13 mouse cellular contexts compared by ENCODE assay signal in the genomic region with DNA sequence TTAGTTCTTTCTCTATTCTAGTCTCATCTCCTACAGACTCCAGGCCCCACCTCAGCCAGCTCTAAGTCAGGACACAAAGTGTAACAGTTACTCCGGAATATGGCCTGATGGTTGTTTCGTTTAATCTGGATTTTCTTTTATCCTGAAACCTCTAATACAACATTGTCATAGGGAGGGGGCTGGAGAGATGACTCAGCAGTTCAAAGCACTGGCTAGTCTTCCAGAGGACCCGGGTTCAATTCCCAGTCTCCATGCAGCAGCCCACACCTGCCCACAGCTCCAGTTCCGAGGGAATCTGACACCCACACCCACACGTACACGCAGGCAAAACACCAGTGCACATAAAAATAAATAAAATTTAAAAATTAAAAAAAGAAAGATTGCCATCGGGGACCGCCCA. TPM values are rescaled to one million over a fixed set of nuclear protein-coding genes. Genes with fewer than 3 reads are reported as not detected.
A peak's percentile ranks its signal among the peaks of the same experiment; 100 is the strongest.
DNase-seq lines count a peak whose midpoint lies in the region; ATAC-seq and TF ChIP-seq lines count a peak whose summit lies in the region.
"Had no signal": no experiment of that assay in that cellular context is flagged by ENCODE, and none has a peak within 500 bp of the region (broad histone marks: within the 10 kb centered on the region; RNA-seq: fewer than 3 reads in every experiment).

No protein-coding gene starts in this region.

- no peaks in the 10 kb centered on the region for H3K27me3 ChIP-seq in intestine, embryonic 16.5 days (replicated peaks; ENCODE audit: control insufficient read depth, insufficient read depth, low read length)
- H3K27me3 ChIP-seq in intestine, embryonic 15.5 days (replicated peaks) = no peaks in the 10 kb centered on the region
- H3K27me3 ChIP-seq in embryonic facial prominence, embryonic 15.5 days = no peaks in the 10 kb centered on the region
- H3K27me3 ChIP-seq in myocyte (ENCODE audit: control insufficient read depth, insufficient read depth, insufficient read length) = no peaks in the 10 kb centered on the region

- H3K4me1 ChIP-seq in intestine, embryonic 16.5 days (ENCODE audit: control insufficient read depth, insufficient read depth, low read length) = peaks cover 21% of the 10 kb centered on the region
- H3K4me1 ChIP-seq in intestine, embryonic 15.5 days (replicated peaks) = peaks cover 21% of the 10 kb centered on the region
- H3K4me1 ChIP-seq in embryonic facial prominence, embryonic 15.5 days = peaks cover 69% of the 10 kb centered on the region

- H3K9me3 ChIP-seq in intestine, embryonic 16.5 days (ENCODE audit: control insufficient read depth, low read length) = no peaks in the 10 kb centered on the region
- H3K9me3 ChIP-seq in intestine, embryonic 15.5 days = no peaks in the 10 kb centered on the region
- H3K9me3 ChIP-seq in embryonic facial prominence, embryonic 15.5 days (replicated peaks) = no peaks in the 10 kb centered on the region

- no peak overlapping the region; the same call in 1 of the 2 replicates for H3K27ac ChIP-seq in intestine, embryonic 16.5 days (ENCODE audit: low read length)
- no peak overlapping the region for H3K27ac ChIP-seq in intestine, embryonic 15.5 days
- peak overlapping the region; percentile 92; the same call in 1 of the 2 replicates for H3K27ac ChIP-seq in embryonic facial prominence, embryonic 15.5 days (replicated peaks)
- H3K27ac ChIP-seq: liver, embryonic 14.5 days had no signal

- no peak for TF ChIP-seq POLR2A in myocyte (IDR thresholded peaks at IDR 0.05; ENCODE audit: insufficient read length, low read depth)

- H3K79me2 ChIP-seq in myocyte (ENCODE audit: control insufficient read depth, insufficient read depth) = no peaks in the 10 kb centered on the region

- peak overlapping the region; percentile 33; the same call in 1 of the 2 replicates for H3K9ac ChIP-seq in intestine, embryonic 16.5 days (ENCODE audit: low read depth, low read length)
- H3K9ac ChIP-seq in intestine, embryonic 15.5 days = no peak overlapping the region
- H3K9ac ChIP-seq in embryonic facial prominence, embryonic 15.5 days = no peak overlapping the region
- H3K9ac ChIP-seq: liver, embryonic 14.5 days had no signal

- peak; percentile 33 for DNase-seq in R1 (ENCODE audit: low read depth, low spot score)
- DNase-seq in spleen, adult 12 weeks (ENCODE audit: low spot score) = no peak
- DNase-seq in ovary, postnatal 14 days (ENCODE audit: low spot score) = no peak
- DNase-seq: cerebellum, adult 11 months; embryo, embryonic 11 days; retina, postnatal 1 day; thymus, postnatal 4 days had no signal

- H3K4me2 ChIP-seq in intestine, embryonic 16.5 days (ENCODE audit: low read depth, low read length) = no peak overlapping the region
- no peak overlapping the region for H3K4me2 ChIP-seq in intestine, embryonic 15.5 days (replicated peaks)
- H3K4me2 ChIP-seq in embryonic facial prominence, embryonic 15.5 days (replicated peaks) = no peak overlapping the region
- peak overlapping the region; percentile 80 for H3K4me2 ChIP-seq in myocyte (ENCODE audit: low read depth)

- no peak overlapping the region for H3K4me3 ChIP-seq in intestine, embryonic 16.5 days (ENCODE audit: low read length)
- H3K4me3 ChIP-seq in intestine, embryonic 15.5 days (replicated peaks) = no peak overlapping the region
- no peak overlapping the region for H3K4me3 ChIP-seq in embryonic facial prominence, embryonic 15.5 days (replicated peaks)
- H3K4me3 ChIP-seq in myocyte = no peak overlapping the region

- no peak overlapping the region for H3ac ChIP-seq in myocyte (ENCODE audit: control insufficient read depth, insufficient read length)

- ATAC-seq in intestine, embryonic 16.5 days = no peak
- ATAC-seq in intestine, embryonic 15.5 days = no peak
- no peak for ATAC-seq in embryonic facial prominence, embryonic 15.5 days (ENCODE audit: insufficient number of reproducible peaks, low FRiP score, low TSS enrichment, low read depth)
- ATAC-seq: CD4-positive, CD25-positive, alpha-beta regulatory T cell, adult 4 months had no signal

- 90% methylated on average over 8 of the region's 8 CpGs for WGBS in intestine, embryonic 16.5 days
- WGBS in intestine, embryonic 15.5 days = 91% methylated on average over 8 of the region's 8 CpGs
- WGBS in embryonic facial prominence, embryonic 15.5 days = 85% methylated on average over 8 of the region's 8 CpGs

- no peaks in the 10 kb centered on the region for H3K36me3 ChIP-seq in intestine, embryonic 16.5 days (ENCODE audit: control insufficient read depth, insufficient read depth, low read length)
- H3K36me3 ChIP-seq in intestine, embryonic 15.5 days = no peaks in the 10 kb centered on the region
- H3K36me3 ChIP-seq in embryonic facial prominence, embryonic 15.5 days = no peaks in the 10 kb centered on the region
- H3K36me3 ChIP-seq in myocyte (ENCODE audit: control insufficient read depth, insufficient read depth) = no peaks in the 10 kb centered on the region

TF ChIP-seq in myocyte, 11 proteins besides CTCF, POLR2A, EP300 and RAD21:
- TF ChIP-seq USF1 (IDR thresholded peaks at IDR 0.05; ENCODE audit: low read depth) = no peak
- no peak for TF ChIP-seq TCF12 (IDR thresholded peaks at IDR 0.05; ENCODE audit: insufficient read depth, poor library complexity, severe bottlenecking)
- TF ChIP-seq E2F4 (IDR thresholded peaks at IDR 0.05; ENCODE audit: insufficient read depth) = no peak
- no peak for TF ChIP-seq MAX (IDR thresholded peaks at IDR 0.05; ENCODE audit: low read depth)

RNA-seq across cellular contexts. Expression of a gene that starts 39.0 kb away (rescaled TPM):
- polyA plus RNA-seq in intestine, embryonic 16.5 days (2015; fragmentation: Nextera tagmentation; extraction: Ambion mirVana) = 12.5 and 13.4 TPM in 2 replicates
- 7.8 TPM in 2 replicates for polyA plus RNA-seq in intestine, embryonic 15.5 days (2015; fragmentation: Nextera tagmentation; extraction: Ambion mirVana)
- polyA plus RNA-seq in embryonic facial prominence, embryonic 15.5 days (2015; fragmentation: Nextera tagmentation; extraction: Ambion mirVana) = 0.29 and 0.33 TPM in 2 replicates
- 0.18 TPM for polyA plus RNA-seq in myocyte (2012; fragmentation: generic; extraction: Trizol)
- polyA plus RNA-seq: CD4-positive, CD25-positive, alpha-beta regulatory T cell, adult 4 months had no signal

RNA-seq across cellular contexts. Expression of a gene that starts 51.0 kb away (rescaled TPM):
- polyA plus RNA-seq in intestine, embryonic 16.5 days (2015; fragmentation: Nextera tagmentation; extraction: Ambion mirVana) = 0.44 and 0.55 TPM in 2 replicates
- polyA plus RNA-seq in intestine, embryonic 15.5 days (2015; fragmentation: Nextera tagmentation; extraction: Ambion mirVana) = 0.39 and 0.40 TPM in 2 replicates
- polyA plus RNA-seq in embryonic facial prominence, embryonic 15.5 days (2015; fragmentation: Nextera tagmentation; extraction: Ambion mirVana) = 0.13 and 0.20 TPM in 2 replicates
- polyA plus RNA-seq in myocyte (2012; fragmentation: generic; extraction: Trizol) = 16.3 TPM
- polyA plus RNA-seq: liver, embryonic 14.5 days had no signal

RNA-seq across cellular contexts. Expression of a gene that starts 53.1 kb away (rescaled TPM):
- polyA plus RNA-seq in intestine, embryonic 16.5 days (2015; fragmentation: Nextera tagmentation; extraction: Ambion mirVana) = 31.5 and 34.0 TPM in 2 replicates
- 42.6 and 44.8 TPM in 2 replicates for polyA plus RNA-seq in intestine, embryonic 15.5 days (2015; fragmentation: Nextera tagmentation; extraction: Ambion mirVana)
- polyA plus RNA-seq in embryonic facial prominence, embryonic 15.5 days (2015; fragmentation: Nextera tagmentation; extraction: Ambion mirVana) = 69.4 and 73.2 TPM in 2 replicates
- 136 TPM for polyA plus RNA-seq in myocyte (2012; fragmentation: generic; extraction: Trizol)
- polyA plus RNA-seq: CD4-positive, CD25-positive, alpha-beta regulatory T cell, adult 4 months had no signal

Comparison
In these comparisons a context has a peak if more than half of its experiments do, and no peak if none do; other contexts are left out.
1. RNA of a gene that starts 51.0 kb away (polyA plus RNA-seq): 16.3 TPM in myocyte (single experiment); 0.44 to 0.55 TPM in intestine, embryonic 16.5 days, 0.39 to 0.40 TPM in intestine, embryonic 15.5 days and 0.13 to 0.20 TPM in embryonic facial prominence, embryonic 15.5 days; every median in the first group is over 10 times any median in the second.